Mouse (Mus musculus): Measurements from ENCODE around the gene Tcp11.

Tcp11 gene

GRCm38 (mm10) chr17:28036813-28037756, 43.4 kb downstream of the Tcp11 start:
- DNase-seq (ENCODE audit: low read depth), result no peak

GRCm38 (mm10) chr17:28034986-28035385, 45.5 kb downstream of the Tcp11 start:
- no peak for DNase-seq (ENCODE audit: low read depth)

- DNase-seq (ENCODE audit: low read depth), result no peak
These were observed 47.3 kb downstream of the Tcp11 start for GRCm38 (mm10) chr17:28033046-28033580.

GRCm38 (mm10) chr17:28032219-28032618, 48.2 kb downstream of the Tcp11 start:
- DNase-seq (ENCODE audit: low read depth), result no peak

GRCm38 (mm10) chr17:28031281-28031941, 49.0 kb downstream of the Tcp11 start:
- peak; percentile 80 for DNase-seq (ENCODE audit: low read depth)

- DNase-seq (ENCODE audit: low read depth), result no peak
These were observed 50.0 kb downstream of the Tcp11 start for GRCm38 (mm10) chr17:28030446-28030845.

- DNase-seq (ENCODE audit: low read depth), result peak; percentile 61
These were observed 51.1 kb downstream of the Tcp11 start for GRCm38 (mm10) chr17:28029308-28029707.

- DNase-seq (ENCODE audit: low read depth), result no peak
These were observed 52.2 kb downstream of the Tcp11 start for GRCm38 (mm10) chr17:28028236-28028635.

GRCm38 (mm10) chr17:28027197-28027596, 53.2 kb downstream of the Tcp11 start:
- no peak for DNase-seq (ENCODE audit: low read depth)

- DNase-seq (ENCODE audit: low read depth), result no peak
These were observed 54.1 kb downstream of the Tcp11 start for GRCm38 (mm10) chr17:28026111-28026872.

GRCm38 (mm10) chr17:28025541-28025961, 54.9 kb downstream of the Tcp11 start:
- no peak for DNase-seq (ENCODE audit: low read depth)

GRCm38 (mm10) chr17:28022854-28023655, 57.4 kb downstream of the Tcp11 start:
- DNase-seq (ENCODE audit: low read depth), result no peak

GRCm38 (mm10) chr17:28021911-28022310, 58.5 kb downstream of the Tcp11 start:
- no peak for DNase-seq (ENCODE audit: low read depth)

- DNase-seq (ENCODE audit: low read depth), result no peak
These were observed 60.4 kb downstream of the Tcp11 start for GRCm38 (mm10) chr17:28019785-28020696.

- no peak for DNase-seq (ENCODE audit: low read depth)
These were observed 61.7 kb downstream of the Tcp11 start for GRCm38 (mm10) chr17:28018776-28019175.

GRCm38 (mm10) chr17:28018344-28018743, 62.1 kb downstream of the Tcp11 start:
- no peak for DNase-seq (ENCODE audit: low read depth)

Data from 416B (cell line).